8 mouse cellular contexts compared by ENCODE assay signal in genomic region chr11:23666526-23666925, GRCm38 (mm10). TPM values are rescaled to one million over a fixed set of nuclear protein-coding genes. Genes with fewer than 3 reads are reported as not detected.
DNase-seq lines count a peak whose midpoint lies in the region; ATAC-seq and TF ChIP-seq lines count a peak whose summit lies in the region.

No protein-coding gene starts in this region.

- no peak for ATAC-seq in kidney, embryonic 16.5 days (ENCODE audit: low FRiP score, low TSS enrichment)
- ATAC-seq in hindbrain, embryonic 16.5 days: no peak
- ATAC-seq in midbrain, postnatal 0 days (ENCODE audit: low FRiP score): no peak

- peak overlapping the region; percentile 74 for H3K4me2 ChIP-seq in kidney, embryonic 16.5 days (replicated peaks; ENCODE audit: low read depth, low read length)
- peak overlapping the region; percentile 60 for H3K4me2 ChIP-seq in hindbrain, embryonic 16.5 days (ENCODE audit: low read length)
- peak overlapping the region; percentile 77 for H3K4me2 ChIP-seq in midbrain, postnatal 0 days (ENCODE audit: low read depth, low read length, poor library complexity, severe bottlenecking)

- no peaks in the 10 kb centered on the region for H3K27me3 ChIP-seq in kidney, embryonic 16.5 days (ENCODE audit: insufficient read depth, low read length)
- H3K27me3 ChIP-seq in embryonic facial prominence, embryonic 10.5 days (replicated peaks; ENCODE audit: low read depth, poor library complexity, severe bottlenecking): no peaks in the 10 kb centered on the region
- H3K27me3 ChIP-seq in hindbrain, embryonic 16.5 days (replicated peaks; ENCODE audit: control insufficient read depth, insufficient read depth, low read length): no peaks in the 10 kb centered on the region
- H3K27me3 ChIP-seq in midbrain, postnatal 0 days (ENCODE audit: insufficient read depth, low read length): no peaks in the 10 kb centered on the region

- peak overlapping the region; percentile 95 for H3K27ac ChIP-seq in kidney, embryonic 16.5 days (ENCODE audit: low read length)
- H3K27ac ChIP-seq in embryonic facial prominence, embryonic 10.5 days (replicated peaks): peak overlapping the region; percentile 95
- peak overlapping the region; percentile 97 for H3K27ac ChIP-seq in hindbrain, embryonic 16.5 days (ENCODE audit: low read depth, low read length)
- peak overlapping the region; percentile 99 for H3K27ac ChIP-seq in midbrain, postnatal 0 days (ENCODE audit: low read depth, low read length)

- peak overlapping the region; percentile 69 for H3K4me3 ChIP-seq in kidney, embryonic 16.5 days (ENCODE audit: low read length)
- H3K4me3 ChIP-seq in embryonic facial prominence, embryonic 10.5 days: peak overlapping the region; percentile 92
- H3K4me3 ChIP-seq in hindbrain, embryonic 16.5 days (ENCODE audit: low read length): peak overlapping the region; percentile 97
- peak overlapping the region; percentile 76 for H3K4me3 ChIP-seq in midbrain, postnatal 0 days (ENCODE audit: low read depth, low read length)

- no peak for TF ChIP-seq CTCF in midbrain, postnatal 0 days (IDR thresholded peaks at IDR 0.05)

- H3K9me3 ChIP-seq in kidney, embryonic 16.5 days (ENCODE audit: low read length): no peaks in the 10 kb centered on the region
- H3K9me3 ChIP-seq in embryonic facial prominence, embryonic 10.5 days: no peaks in the 10 kb centered on the region
- H3K9me3 ChIP-seq in hindbrain, embryonic 16.5 days (ENCODE audit: control insufficient read depth, low read length): no peaks in the 10 kb centered on the region
- no peaks in the 10 kb centered on the region for H3K9me3 ChIP-seq in midbrain, postnatal 0 days (ENCODE audit: low read length)

- peak overlapping the region; percentile 85 for H3K9ac ChIP-seq in kidney, embryonic 16.5 days (replicated peaks; ENCODE audit: low read length)
- peak overlapping the region; percentile 97 for H3K9ac ChIP-seq in hindbrain, embryonic 16.5 days (ENCODE audit: low read depth, low read length)
- H3K9ac ChIP-seq in midbrain, postnatal 0 days (replicated peaks; ENCODE audit: low read length, poor library complexity, severe bottlenecking): peak overlapping the region; percentile 64

- H3K4me1 ChIP-seq in kidney, embryonic 16.5 days (ENCODE audit: insufficient read depth, low read length): peaks cover 11% of the 10 kb centered on the region
- peaks cover 18% of the 10 kb centered on the region for H3K4me1 ChIP-seq in embryonic facial prominence, embryonic 10.5 days
- peaks cover 7% of the 10 kb centered on the region for H3K4me1 ChIP-seq in hindbrain, embryonic 16.5 days (ENCODE audit: control insufficient read depth, insufficient read depth, low read depth, low read length)
- peaks cover 4% of the 10 kb centered on the region for H3K4me1 ChIP-seq in midbrain, postnatal 0 days (ENCODE audit: insufficient read depth, low read length)

- H3K36me3 ChIP-seq in kidney, embryonic 16.5 days (ENCODE audit: insufficient read depth, low read length): 0 out of 2 replicates have a peak, but pooled peaks cover 4% of the 10 kb centered on the region
- H3K36me3 ChIP-seq in embryonic facial prominence, embryonic 10.5 days (replicated peaks): peaks cover 16% of the 10 kb centered on the region
- no peaks in the 10 kb centered on the region; the same call in 1 of the 2 replicates for H3K36me3 ChIP-seq in hindbrain, embryonic 16.5 days (ENCODE audit: control insufficient read depth, insufficient read depth, low read length)
- no peaks in the 10 kb centered on the region for H3K36me3 ChIP-seq in midbrain, postnatal 0 days (ENCODE audit: insufficient read depth, low read length)

- 6% methylated on average over 5 of the region's 5 CpGs for WGBS in kidney, embryonic 16.5 days
- 8% methylated on average over 5 of the region's 5 CpGs for WGBS in embryonic facial prominence, embryonic 10.5 days
- 12% methylated on average over 5 of the region's 5 CpGs for WGBS in hindbrain, embryonic 16.5 days
- WGBS in midbrain, postnatal 0 days: 8% methylated on average over 5 of the region's 5 CpGs

- no peak for DNase-seq in kidney, adult 8-10 months
- no peak for DNase-seq in embryonic facial prominence, embryonic 10.5 days (ENCODE audit: low spot score)
- no peak for DNase-seq in midbrain, postnatal 0 days (ENCODE audit: low spot score)
- DNase-seq in ovary, postnatal 36 days (ENCODE audit: low spot score): no peak
- no peak for DNase-seq in layer of hippocampus, postnatal 36 days
- DNase-seq in left cerebral cortex, adult 9 months (ENCODE audit: low spot score in 2 of 2): no peak

RNA-seq across cellular contexts. Expression of gene Pex13, which starts 0.8 kb away (rescaled TPM):
- 24.5 and 29.8 TPM in 2 replicates for polyA plus RNA-seq in kidney, embryonic 16.5 days (2015; fragmentation: Nextera tagmentation; extraction: Ambion mirVana)
- polyA plus RNA-seq in embryonic facial prominence, embryonic 10.5 days (2016; fragmentation: Nextera tagmentation; extraction: Ambion mirVana): 32.7 and 35.8 TPM in 2 replicates
- polyA plus RNA-seq in hindbrain, embryonic 16.5 days (2015; fragmentation: Nextera tagmentation; extraction: Ambion mirVana): 29.3 and 32.5 TPM in 2 replicates
- 17.9 and 24.6 TPM in 2 replicates for total RNA-seq in midbrain, postnatal 0 days (2014; rRNA removed)
- 23.6 and 24.8 TPM in 2 replicates for polyA plus RNA-seq in midbrain, postnatal 0 days (2015; fragmentation: Nextera tagmentation; extraction: Ambion mirVana)
- total RNA-seq in layer of hippocampus, postnatal 36 days (2021): 10 to 100 TPM; 28.4 to 29.7 TPM

RNA-seq across cellular contexts. Expression of gene Pus10, which starts 1.1 kb away (rescaled TPM):
- 21.2 and 23.7 TPM in 2 replicates for polyA plus RNA-seq in kidney, embryonic 16.5 days (2015; fragmentation: Nextera tagmentation; extraction: Ambion mirVana)
- polyA plus RNA-seq in embryonic facial prominence, embryonic 10.5 days (2016; fragmentation: Nextera tagmentation; extraction: Ambion mirVana): 29.9 and 30.2 TPM in 2 replicates
- polyA plus RNA-seq in hindbrain, embryonic 16.5 days (2015; fragmentation: Nextera tagmentation; extraction: Ambion mirVana): 10.6 and 11.6 TPM in 2 replicates
- total RNA-seq in midbrain, postnatal 0 days (2014; rRNA removed): 11.2 and 13.6 TPM in 2 replicates
- polyA plus RNA-seq in midbrain, postnatal 0 days (2015; fragmentation: Nextera tagmentation; extraction: Ambion mirVana): 7.7 and 9.5 TPM in 2 replicates
- total RNA-seq in layer of hippocampus, postnatal 36 days (2021): 10 to 100 TPM; 12.4 to 15.5 TPM

RNA-seq across cellular contexts. Expression of gene 0610010F05Rik, which starts 33.1 kb away (rescaled TPM):
- polyA plus RNA-seq in kidney, embryonic 16.5 days (2015; fragmentation: Nextera tagmentation; extraction: Ambion mirVana): 22.5 and 24.8 TPM in 2 replicates
- polyA plus RNA-seq in embryonic facial prominence, embryonic 10.5 days (2016; fragmentation: Nextera tagmentation; extraction: Ambion mirVana): 34.9 and 35.7 TPM in 2 replicates
- 113 and 115 TPM in 2 replicates for polyA plus RNA-seq in hindbrain, embryonic 16.5 days (2015; fragmentation: Nextera tagmentation; extraction: Ambion mirVana)
- 71.8 and 108 TPM in 2 replicates for total RNA-seq in midbrain, postnatal 0 days (2014; rRNA removed)
- polyA plus RNA-seq in midbrain, postnatal 0 days (2015; fragmentation: Nextera tagmentation; extraction: Ambion mirVana): 125 and 130 TPM in 2 replicates
- total RNA-seq in layer of hippocampus, postnatal 36 days (2021): 10 to 100 TPM; 34.7 to 36.2 TPM
